Mouse (Mus musculus) neural tube, embryonic 14.5 days (tissue): Measurements from ENCODE around the gene Hpcal1. TPM values are rescaled to one million over a fixed set of nuclear protein-coding genes. Genes with fewer than 3 reads are reported as not detected.

Experiments
- ATAC-seq: fragments of 200-750 bp; cut with Nextera tagmentation; 2 replicates; pipeline ENCODE4 v1.8.0; 2017; ENCODE audit warnings: low read depth, mild to moderate bottlenecking, moderate TSS enrichment, moderate library complexity
- H3K27ac ChIP-seq: fragments of 300-500 bp; sonication (generic); 2 replicates; pipeline ENCODE4 v1.5.1; 2014; ENCODE audit warnings: low read depth, mild to moderate bottlenecking, control low read depth, low read length, moderate library complexity, mixed read lengths
- H3K27me3 ChIP-seq: fragments of 300-500 bp; sonication (generic); 2 replicates; pipeline ENCODE4 v1.6.1; 2014; ENCODE audit warnings: low read length; ENCODE audit not compliant: control insufficient read depth, insufficient read depth
- H3K36me3 ChIP-seq: fragments of 300-500 bp; sonication (generic); 2 replicates; pipeline ENCODE4 v1.6.1; 2014; ENCODE audit warnings: low read length, mixed read lengths; ENCODE audit not compliant: control insufficient read depth, insufficient read depth
- H3K4me1 ChIP-seq: fragments of 300-500 bp; sonication (generic); 2 replicates; pipeline ENCODE4 v1.6.1; 2014; ENCODE audit warnings: low read length; ENCODE audit not compliant: control insufficient read depth, insufficient read depth
- H3K4me2 ChIP-seq: fragments of 300-500 bp; sonication (generic); 2 replicates; pipeline ENCODE4 v1.6.1; 2014; ENCODE audit warnings: mild to moderate bottlenecking, low read depth, low read length, control low read depth
- H3K4me3 ChIP-seq: fragments of 300-500 bp; sonication (generic); 2 replicates; pipeline ENCODE4 v1.5.1; 2014; ENCODE audit warnings: low read depth, low read length, control low read depth, mixed read lengths
- H3K9ac ChIP-seq: fragments of 300-500 bp; sonication (generic); replicated peaks from 2 replicates; pipeline ENCODE4 v1.6.1; 2014; ENCODE audit warnings: low read depth, mild to moderate bottlenecking, control low read depth, low read length, mixed read lengths
- H3K9me3 ChIP-seq: fragments of 300-500 bp; sonication (generic); 2 replicates; pipeline ENCODE4 v1.6.1; 2016; ENCODE audit warnings: low read length; ENCODE audit not compliant: control insufficient read depth
- WGBS: fragments of 180-500 bp; shearing (Covaris S2); extraction: QIAGEN DNeasy Blood & Tissue Kit; methylation state at CpG from one replicate; pipeline ENCODE4 v1.1.7; 2014; 5-methylcytosine and 5-hydroxymethylcytosine counted together
- polyA plus RNA-seq: library from polyadenylated mRNA; unstranded; fragments of >200 nt; fragmentation: Nextera tagmentation; extraction: Ambion mirVana; gene quantifications from 2 replicates; pipeline ENCODE4 v1.2.1, GENCODE M21; 2014

Hpcal1 gene
- polyA plus RNA-seq, 1 experiment from 2014 or later: 135 TPM

- Histone ChIP-seq H3K4me2 (no peak overlapping the region), H3K9me3 (no peaks in the 10 kb centered on the region)
- 88% methylated on average over 7 of the region's 7 CpGs for WGBS
Measured at GRCm38 (mm10) chr12:17657561-17658195, 33.0 kb upstream of the Hpcal1 start.

GRCm38 (mm10) chr12:17658521-17658920 is 32.1 kb upstream of the Hpcal1 start:
- ATAC-seq: no peak
- no peak overlapping the region for H3K4me3 ChIP-seq
- WGBS: 76% methylated on average over 5 of the region's 5 CpGs
- no peak overlapping the region for H3K9ac ChIP-seq
- no peaks in the 10 kb centered on the region for H3K36me3 ChIP-seq
- no peaks in the 10 kb centered on the region for H3K9me3 ChIP-seq
- H3K27ac ChIP-seq: no peak overlapping the region
- H3K27me3 ChIP-seq: no peaks in the 10 kb centered on the region
- no peak overlapping the region for H3K4me2 ChIP-seq
- H3K4me1 ChIP-seq: no peaks in the 10 kb centered on the region

More at GRCm38 (mm10) chr12:17657561-17658195, 33.0 kb upstream of the Hpcal1 start:
- Histone ChIP-seq H3K9ac (no peak overlapping the region), H3K27me3 (no peaks in the 10 kb centered on the region), H3K4me1 (no peaks in the 10 kb centered on the region), H3K27ac (no peak overlapping the region), H3K36me3 (no peaks in the 10 kb centered on the region), H3K4me3 (no peak overlapping the region)
- ATAC-seq: no peak

DNA sequence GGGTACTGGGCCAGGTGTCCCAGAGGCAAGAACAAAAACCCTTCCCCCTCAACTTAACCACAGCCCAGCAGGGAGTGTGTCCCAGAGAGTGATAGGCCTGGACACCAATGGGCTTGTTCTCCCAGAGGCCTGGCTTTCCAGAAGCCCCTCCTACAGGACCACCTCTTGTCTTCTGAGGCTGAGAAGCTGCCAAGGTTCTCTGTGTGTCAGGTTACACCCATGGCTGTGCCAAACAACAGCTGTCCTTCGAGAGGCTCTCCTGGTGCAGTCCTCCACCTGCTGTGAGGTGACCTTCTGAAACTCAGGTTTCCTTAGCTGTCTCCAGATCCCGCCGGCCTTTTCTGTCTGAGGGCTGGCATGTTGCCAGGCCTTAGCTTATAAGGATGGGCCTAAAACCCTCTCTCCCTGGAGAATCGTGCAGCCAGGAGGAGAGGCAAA is 29.2 kb upstream of the Hpcal1 start:
- WGBS: 6% methylated on average over 4 of the region's 4 CpGs

DNA sequence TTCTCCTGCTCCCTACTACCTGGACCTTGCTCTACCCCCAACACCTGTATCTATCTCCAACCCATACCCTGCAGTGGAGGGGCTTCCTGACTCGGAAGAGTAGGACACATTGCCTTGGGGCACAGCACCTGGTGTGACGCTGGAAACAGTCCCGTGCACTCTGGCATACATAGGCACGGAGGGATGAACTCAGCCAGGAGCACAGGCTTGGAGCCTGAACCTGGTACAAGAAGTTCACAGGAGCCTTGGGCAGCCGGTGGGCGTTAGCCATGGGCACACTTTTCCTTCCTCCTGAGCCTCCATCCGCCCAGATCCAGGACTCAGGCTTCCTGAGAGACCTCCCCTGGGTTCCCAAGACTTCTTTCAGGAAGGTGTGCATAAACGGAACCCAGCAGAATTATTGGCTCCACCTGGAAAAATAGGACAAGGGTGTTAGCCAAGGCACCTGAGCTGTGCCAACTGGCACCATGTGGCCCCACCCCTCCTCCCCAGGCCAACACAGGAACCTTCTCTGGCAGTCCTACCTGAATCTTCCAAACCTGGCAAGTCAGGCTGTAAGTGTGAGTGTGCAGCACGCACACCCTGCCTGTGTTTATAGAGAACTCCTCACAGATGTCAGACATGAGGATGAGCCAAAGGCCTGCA is 26.5 kb upstream of the Hpcal1 start:
- Histone ChIP-seq H3K27me3 (no peaks in the 10 kb centered on the region), H3K9ac (no peak overlapping the region), H3K4me1 (no peaks in the 10 kb centered on the region), H3K36me3 (no peaks in the 10 kb centered on the region), H3K9me3 (no peaks in the 10 kb centered on the region), H3K4me3 (no peak overlapping the region), H3K27ac (no peak overlapping the region), H3K4me2 (no peak overlapping the region)
- ATAC-seq: no peak
- 92% methylated on average over 9 of the region's 9 CpGs for WGBS

More for the DNA sequence above, 29.2 kb upstream of the Hpcal1 start:
- Histone ChIP-seq H3K4me1 (no peaks in the 10 kb centered on the region), H3K9ac (no peak overlapping the region), H3K4me2 (no peak overlapping the region), H3K9me3 (no peaks in the 10 kb centered on the region), H3K4me3 (no peak overlapping the region), H3K27me3 (no peaks in the 10 kb centered on the region), H3K36me3 (no peaks in the 10 kb centered on the region), H3K27ac (no peak overlapping the region)
- ATAC-seq: peak; percentile 56; the same call in 1 of the 2 replicates

- no peaks in the 10 kb centered on the region for H3K9me3 ChIP-seq
- 65% methylated on average over 7 of the region's 7 CpGs for WGBS
- no peaks in the 10 kb centered on the region for H3K27me3 ChIP-seq
- H3K4me3 ChIP-seq: no peak overlapping the region
- H3K36me3 ChIP-seq: no peaks in the 10 kb centered on the region
- H3K27ac ChIP-seq: no peak overlapping the region
- ATAC-seq: no peak
- no peak overlapping the region for H3K9ac ChIP-seq
- H3K4me2 ChIP-seq: no peak overlapping the region
- no peaks in the 10 kb centered on the region for H3K4me1 ChIP-seq
Measured at GRCm38 (mm10) chr12:17665906-17666326, 24.7 kb upstream of the Hpcal1 start.

- no peak for ATAC-seq
- H3K27me3 ChIP-seq: no peaks in the 10 kb centered on the region
- no peak overlapping the region for H3K4me2 ChIP-seq
- no peak overlapping the region for H3K4me3 ChIP-seq
- H3K4me1 ChIP-seq: no peaks in the 10 kb centered on the region
- H3K9me3 ChIP-seq: no peaks in the 10 kb centered on the region
- no peaks in the 10 kb centered on the region for H3K36me3 ChIP-seq
- WGBS: 79% methylated on average over 2 of the region's 2 CpGs
- H3K27ac ChIP-seq: no peak overlapping the region
- no peak overlapping the region for H3K9ac ChIP-seq
Measured at GRCm38 (mm10) chr12:17666616-17667015, 24.0 kb upstream of the Hpcal1 start.

GRCm38 (mm10) chr12:17673729-17674128 is 16.9 kb upstream of the Hpcal1 start:
- Histone ChIP-seq H3K9me3 (no peaks in the 10 kb centered on the region), H3K4me3 (no peak overlapping the region), H3K9ac (no peak overlapping the region), H3K4me2 (no peak overlapping the region), H3K27me3 (no peaks in the 10 kb centered on the region), H3K4me1 (no peaks in the 10 kb centered on the region), H3K36me3 (no peaks in the 10 kb centered on the region), H3K27ac (no peak overlapping the region)
- no peak for ATAC-seq
- 69% methylated on average over 7 of the region's 7 CpGs for WGBS

DNA sequence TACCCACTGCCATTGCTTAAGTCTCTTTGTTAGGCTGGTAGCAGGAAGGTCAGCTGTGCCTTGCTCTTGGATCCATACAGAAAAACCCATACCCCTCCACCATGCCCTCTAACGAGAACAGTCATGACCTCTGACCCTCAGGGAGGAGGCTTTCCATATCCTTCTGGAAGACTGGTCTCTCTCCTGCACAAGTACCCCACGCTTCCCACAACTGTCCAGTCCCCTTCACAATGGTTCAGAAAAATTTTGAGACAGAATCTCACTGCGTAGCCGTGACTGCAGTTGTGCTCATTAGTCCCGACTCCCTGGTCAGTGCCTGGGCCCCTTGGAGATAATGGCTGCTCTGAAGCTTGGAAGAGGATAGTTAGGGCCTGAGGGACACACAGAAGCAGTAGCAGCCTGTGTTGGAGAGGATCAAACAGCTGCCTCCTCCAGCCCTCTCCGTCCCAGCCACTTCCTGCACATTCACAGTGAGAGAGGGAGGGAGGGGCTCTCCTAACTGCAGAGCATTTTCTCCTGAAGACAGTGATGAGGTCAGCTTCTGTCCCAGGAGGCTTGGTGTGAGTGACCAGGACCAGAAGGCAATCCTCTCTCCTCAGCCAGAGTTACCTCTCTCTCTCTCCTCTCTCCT is 16.4 kb upstream of the Hpcal1 start:
- no peaks in the 10 kb centered on the region for H3K9me3 ChIP-seq
- H3K36me3 ChIP-seq: no peaks in the 10 kb centered on the region
- H3K9ac ChIP-seq: no peak overlapping the region
- no peak overlapping the region for H3K4me2 ChIP-seq
- WGBS: 62% methylated on average over 6 of the region's 6 CpGs
- no peak for ATAC-seq
- no peak overlapping the region for H3K4me3 ChIP-seq
- H3K4me1 ChIP-seq: no peaks in the 10 kb centered on the region
- no peak overlapping the region for H3K27ac ChIP-seq
- no peaks in the 10 kb centered on the region for H3K27me3 ChIP-seq

- H3K9me3 ChIP-seq: no peaks in the 10 kb centered on the region
- no peaks in the 10 kb centered on the region for H3K27me3 ChIP-seq
- H3K27ac ChIP-seq: no peak overlapping the region
- no peaks in the 10 kb centered on the region for H3K4me1 ChIP-seq
- H3K4me2 ChIP-seq: no peak overlapping the region
- H3K9ac ChIP-seq: no peak overlapping the region
- H3K36me3 ChIP-seq: no peaks in the 10 kb centered on the region
- H3K4me3 ChIP-seq: no peak overlapping the region
- no peak for ATAC-seq
- 91% methylated on average over 2 of the region's 2 CpGs for WGBS
Measured at GRCm38 (mm10) chr12:17677743-17678142, 12.9 kb upstream of the Hpcal1 start.
